Mouse (Mus musculus) activated CD4-positive, CD25-positive, alpha-beta regulatory T cell, adult 4 months (primary cell): ENCODE measurements around the gene Gm28729. TPM values are rescaled to one million over a fixed set of nuclear protein-coding genes. Genes with fewer than 3 reads are reported as not detected.
A peak's percentile ranks its signal among the peaks of the same experiment; 100 is the strongest.
"Not testable (repeated sequence)": the region's sequence is repeated elsewhere in the genome, so short reads cannot be mapped to it uniquely, and the experiment has no call there.

Experiments used
- ATAC-seq: one replicate; pipeline ENCODE4 v1.8.0; 2017
- polyA plus RNA-seq, 2 experiments: library from polyadenylated mRNA; unstranded; fragments of 100-300 nt; shearing (Covaris generic); gene quantifications; one replicate each; pipeline ENCODE4 v1.2.1; 2017

Gene Gm28729
- polyA plus RNA-seq: not detected

GRCm38 (mm10) chr9:96524972-96525506, at the start of gene Gm28729:
TSS of gene Gm28729 (minus strand) at chr9:96525264.
- ATAC-seq: no peak

GRCm38 (mm10) chr9:96573252-96573651, 48.2 kb upstream of the Gm28729 start:
- peak; percentile 72 for ATAC-seq

- no peak for ATAC-seq
Measured at GRCm38 (mm10) chr9:96572754-96573153, 47.7 kb upstream of the Gm28729 start.

- ATAC-seq: no peak
Measured at GRCm38 (mm10) chr9:96566470-96566996, 41.5 kb upstream of the Gm28729 start.

- ATAC-seq: no peak
Measured at GRCm38 (mm10) chr9:96563501-96563900, 38.4 kb upstream of the Gm28729 start.

GRCm38 (mm10) chr9:96559148-96559547, 34.1 kb upstream of the Gm28729 start:
- no peak for ATAC-seq

- no peak for ATAC-seq
Measured at GRCm38 (mm10) chr9:96558594-96558993, 33.5 kb upstream of the Gm28729 start.

- no peak for ATAC-seq
Measured at GRCm38 (mm10) chr9:96554095-96554494, 29.0 kb upstream of the Gm28729 start.

- ATAC-seq: no peak
Measured at GRCm38 (mm10) chr9:96545410-96545809, 20.3 kb upstream of the Gm28729 start.

GRCm38 (mm10) chr9:96543643-96544640, 18.9 kb upstream of the Gm28729 start:
- ATAC-seq: no peak

- no peak for ATAC-seq
Measured at GRCm38 (mm10) chr9:96538916-96539315, 13.9 kb upstream of the Gm28729 start.

- ATAC-seq: no peak
Measured at GRCm38 (mm10) chr9:96537615-96537919, 12.5 kb upstream of the Gm28729 start.

- peak; percentile 67 for ATAC-seq
Measured at GRCm38 (mm10) chr9:96536895-96537614, 12.0 kb upstream of the Gm28729 start.

- not testable (repeated sequence) for ATAC-seq
Measured at GRCm38 (mm10) chr9:96536093-96536492, 11.0 kb upstream of the Gm28729 start.

- no peak for ATAC-seq
Measured at GRCm38 (mm10) chr9:96535431-96535830, 10.4 kb upstream of the Gm28729 start.

GRCm38 (mm10) chr9:96534256-96534655, 9.2 kb upstream of the Gm28729 start:
- ATAC-seq: no peak

- ATAC-seq: no peak
Measured at GRCm38 (mm10) chr9:96533476-96533875, 8.4 kb upstream of the Gm28729 start.

- no peak for ATAC-seq
Measured at GRCm38 (mm10) chr9:96532531-96532930, 7.5 kb upstream of the Gm28729 start.

- ATAC-seq: no peak
Measured at GRCm38 (mm10) chr9:96530674-96531081, 5.6 kb upstream of the Gm28729 start.

- no peak for ATAC-seq
Measured at GRCm38 (mm10) chr9:96529961-96530673, 5.1 kb upstream of the Gm28729 start.

GRCm38 (mm10) chr9:96526011-96526410, 947 bp upstream of the Gm28729 start:
- no peak for ATAC-seq

GRCm38 (mm10) chr9:96523148-96523547, 1.9 kb downstream of the Gm28729 start:
- no peak for ATAC-seq
